Mouse (Mus musculus) liver, embryonic 14.5 days (tissue): ENCODE measurements around the gene Sema3d. TPM values are rescaled to one million over a fixed set of nuclear protein-coding genes. Genes with fewer than 3 reads are reported as not detected.

Experiments used
- ATAC-seq: fragments of 200-750 bp; cut with Nextera tagmentation; 2 replicates; pipeline ENCODE4 v1.8.0; 2017; ENCODE audit warnings: moderate number of reproducible peaks, mild to moderate bottlenecking, moderate library complexity; ENCODE audit not compliant: insufficient read depth
- DNase-seq, 3 experiments: peaks; one replicate each; pipeline ENCODE4 v3.0.0-alpha.2; 2012 to 2013; ENCODE audit warnings: low read depth in 3 of 3, low spot score in 3 of 3
- H3K27ac ChIP-seq: fragments of 300-500 bp; sonication (generic); 2 replicates; pipeline ENCODE4 v1.5.1; 2014; ENCODE audit warnings: moderate library complexity, mild to moderate bottlenecking, control low read depth, inconsistent platforms
- H3K27me3 ChIP-seq: fragments of 300-500 bp; sonication (generic); 2 replicates; pipeline ENCODE4 v1.6.1; 2014; ENCODE audit warnings: mild to moderate bottlenecking, low read length, moderate library complexity; ENCODE audit not compliant: control insufficient read depth, insufficient read depth
- H3K36me3 ChIP-seq: fragments of 300-500 bp; sonication (generic); replicated peaks from 2 replicates; pipeline ENCODE4 v1.6.1; 2014; ENCODE audit warnings: low read depth; ENCODE audit not compliant: control insufficient read depth, insufficient read depth
- H3K4me1 ChIP-seq, 2 experiments: fragments of 200-500 bp in 1 of 2; fragments of 300-500 bp in 1 of 2; sonication (generic) in 1 of 2; replicated peaks; 2 replicates each; pipeline ENCODE4 v1.6.1; 2012 to 2014; ENCODE audit warnings: antibody characterized with exemption in 1 of 2, inconsistent platforms in 1 of 2, low read length in 1 of 2; ENCODE audit not compliant: control insufficient read depth in 2 of 2, insufficient read depth in 2 of 2
- H3K4me2 ChIP-seq: fragments of 300-500 bp; sonication (generic); 2 replicates; pipeline ENCODE4 v1.6.1; 2014; ENCODE audit warnings: low read depth, mild to moderate bottlenecking, control low read depth, moderate library complexity
- H3K4me3 ChIP-seq, 2 experiments: fragments of 200-500 bp in 1 of 2; fragments of 300-500 bp in 1 of 2; sonication (generic) in 1 of 2; 2 replicates each; pipeline ENCODE4 v1.5.1; 2012 to 2014; ENCODE audit warnings: low read depth in 2 of 2, low read length in 2 of 2, mild to moderate bottlenecking in 2 of 2, control low read depth in 1 of 2, inconsistent platforms in 1 of 2, moderate library complexity in 1 of 2; ENCODE audit not compliant: insufficient read depth in 1 of 2
- H3K9ac ChIP-seq: fragments of 300-500 bp; sonication (generic); replicated peaks from 2 replicates; pipeline ENCODE4 v1.6.1; 2014; ENCODE audit warnings: mild to moderate bottlenecking, control low read depth, moderate library complexity
- H3K9me3 ChIP-seq: fragments of 300-500 bp; sonication (generic); 2 replicates; pipeline ENCODE4 v1.6.1; 2016; ENCODE audit warnings: low read length, mixed read lengths; ENCODE audit not compliant: control insufficient read depth
- CTCF ChIP-seq: IDR thresholded peaks from 2 replicates; pipeline ENCODE4 v1.5.1; 2016; ENCODE audit warnings: antibody characterized with exemption, low read depth, control low read depth
- EP300 ChIP-seq: IDR thresholded peaks from 2 replicates; pipeline ENCODE4 v1.6.1; 2016; ENCODE audit warnings: antibody characterized with exemption, low read depth
- WGBS: fragments of 180-500 bp; shearing (Covaris S2); extraction: QIAGEN DNeasy Blood & Tissue Kit; methylation state at CpG from one replicate; pipeline ENCODE4 v1.1.7; 2014; ENCODE audit not compliant: insufficient replicate concordance; 5-methylcytosine and 5-hydroxymethylcytosine counted together
- polyA plus RNA-seq, 2 experiments: library from polyadenylated mRNA; depleted of rRNA in 1 of 2; stranded (reverse) in 1 of 2; unstranded in 1 of 2; fragments of >200 nt; fragmentation: Nextera tagmentation in 1 of 2; extraction: Ambion mirVana in 1 of 2; gene quantifications; 2 replicates each; pipeline versions ENCODE4 v1.2.1 to v1.2.3; 2012 to 2014

The Sema3d gene
- polyA plus RNA-seq, 2 experiments: 0.38 to 0.65 TPM

- H3K4me1 ChIP-seq: no peaks in the 10 kb centered on the region
- no peak overlapping the region for H3K9ac ChIP-seq
- TF ChIP-seq EP300: no peak
- TF ChIP-seq CTCF: peak; percentile 17; the same call in 1 of the 2 replicates
- ATAC-seq: no peak
- H3K27ac ChIP-seq: no peak overlapping the region
- H3K36me3 ChIP-seq: no peaks in the 10 kb centered on the region
- no peak overlapping the region for H3K4me3 ChIP-seq
- DNase-seq: no peak
- H3K27me3 ChIP-seq: no peaks in the 10 kb centered on the region
- H3K4me2 ChIP-seq: no peak overlapping the region
- WGBS: 25% methylated on average over 2 of the region's 2 CpGs
- no peaks in the 10 kb centered on the region for H3K9me3 ChIP-seq
Measured at GRCm38 (mm10) chr5:12557889-12558288, 174.7 kb downstream of the Sema3d start.

- DNase-seq (no peak), ATAC-seq (no peak)
- no peak overlapping the region for H3K4me2 ChIP-seq
- WGBS: 23% methylated on average over 2 of the region's 2 CpGs
- no peaks in the 10 kb centered on the region for H3K4me1 ChIP-seq
- TF ChIP-seq CTCF: no peak
- TF ChIP-seq EP300: no peak
- H3K9ac ChIP-seq: no peak overlapping the region
- no peaks in the 10 kb centered on the region for H3K9me3 ChIP-seq
- no peaks in the 10 kb centered on the region for H3K36me3 ChIP-seq
- no peak overlapping the region for H3K4me3 ChIP-seq
- no peaks in the 10 kb centered on the region for H3K27me3 ChIP-seq
- H3K27ac ChIP-seq: no peak overlapping the region
Measured at GRCm38 (mm10) chr5:12561740-12562139, 178.6 kb downstream of the Sema3d start.

- Histone ChIP-seq H3K4me3 (no peak overlapping the region), H3K9ac (no peak overlapping the region), H3K4me1 (no peaks in the 10 kb centered on the region), H3K36me3 (no peaks in the 10 kb centered on the region), H3K27ac (no peak overlapping the region), H3K4me2 (no peak overlapping the region), H3K9me3 (no peaks in the 10 kb centered on the region), H3K27me3 (no peaks in the 10 kb centered on the region)
- ATAC-seq (no peak), DNase-seq (peak; percentile 6 to 26 (median 9))
- 30% methylated on average over 5 of the region's 5 CpGs for WGBS
- peak; percentile 63 for TF ChIP-seq CTCF
- no peak for TF ChIP-seq EP300
Measured at GRCm38 (mm10) chr5:12562204-12562603, 179.0 kb downstream of the Sema3d start.

GRCm38 (mm10) chr5:12563132-12563531, 179.9 kb downstream of the Sema3d start:
- ATAC-seq (no peak), DNase-seq (no peak)
- 68% methylated on average over 11 of the region's 11 CpGs for WGBS
- Histone ChIP-seq H3K27ac (no peak overlapping the region), H3K27me3 (no peaks in the 10 kb centered on the region), H3K9ac (no peak overlapping the region), H3K36me3 (no peaks in the 10 kb centered on the region), H3K9me3 (no peaks in the 10 kb centered on the region), H3K4me3 (no peak overlapping the region), H3K4me2 (no peak overlapping the region), H3K4me1 (no peaks in the 10 kb centered on the region)
- TF ChIP-seq EP300 (no peak), CTCF (no peak)

- ATAC-seq: no peak
- no peak overlapping the region for H3K4me3 ChIP-seq
- DNase-seq: no peak
- no peak overlapping the region for H3K4me2 ChIP-seq
- TF ChIP-seq EP300: no peak
- TF ChIP-seq CTCF: peak; percentile 25; the same call in 1 of the 2 replicates
- H3K4me1 ChIP-seq: no peaks in the 10 kb centered on the region
- H3K9ac ChIP-seq: no peak overlapping the region
- no peaks in the 10 kb centered on the region for H3K36me3 ChIP-seq
- no peaks in the 10 kb centered on the region for H3K27me3 ChIP-seq
- 44% methylated on average over 2 of the region's 2 CpGs for WGBS
- H3K27ac ChIP-seq: no peak overlapping the region
- H3K9me3 ChIP-seq: no peaks in the 10 kb centered on the region
Measured at GRCm38 (mm10) chr5:12564602-12565220, 181.5 kb downstream of the Sema3d start.
